Mouse (Mus musculus) MEL (cell line): ENCODE results near the gene Mfn1.

Source experiments
- CTCF ChIP-seq, 3 experiments: IDR thresholded peaks in 2 of 3; conservative IDR thresholded peaks in 1 of 3; 2 replicates each; pipeline ENCODE4 v1.5.1; 2011 to 2012; ENCODE audit warnings: low read length in 3 of 3, low read depth in 2 of 3, mild to moderate bottlenecking in 2 of 3, improper control_type of control experiment in 1 of 3, inconsistent platforms in 1 of 3, mixed read lengths in 1 of 3, moderate library complexity in 1 of 3; ENCODE audit not compliant: control insufficient read depth in 1 of 3, insufficient read depth in 1 of 3, poor library complexity in 1 of 3, severe bottlenecking in 1 of 3
- EP300 ChIP-seq, 2 experiments: IDR thresholded peaks; 2 replicates each; pipeline ENCODE4 v1.6.1; 2011; ENCODE audit warnings: improper control_type of control experiment in 2 of 2, low read length in 2 of 2, low read depth in 1 of 2, mild to moderate bottlenecking in 1 of 2
- MAZ ChIP-seq: IDR thresholded peaks from 2 replicates; pipeline ENCODE4 v1.6.1; 2012; ENCODE audit warnings: low read depth, mild to moderate bottlenecking, inconsistent platforms, low read length, improper control_type of control experiment
- POLR2A ChIP-seq, 2 experiments: IDR thresholded peaks; 2 replicates each; pipeline ENCODE4 v1.6.1; 2011 to 2012; ENCODE audit warnings: low read length in 2 of 2, mild to moderate bottlenecking in 2 of 2, control low read depth in 1 of 2, improper control_type of control experiment in 1 of 2, low read depth in 1 of 2, moderate library complexity in 1 of 2; ENCODE audit not compliant: control insufficient read depth in 1 of 2, insufficient read depth in 1 of 2, poor library complexity in 1 of 2
- TAL1 ChIP-seq: IDR thresholded peaks from 2 replicates; pipeline ENCODE4 v1.6.1; 2012; ENCODE audit warnings: mild to moderate bottlenecking, inconsistent platforms, low read length, moderate library complexity, mixed read lengths
- USF2 ChIP-seq, 2 experiments: IDR thresholded peaks; 2 replicates each; pipeline ENCODE4 v1.6.1; 2011 to 2012; ENCODE audit warnings: improper control_type of control experiment in 2 of 2, low read length in 2 of 2, borderline replicate concordance in 1 of 2, inconsistent platforms in 1 of 2, low read depth in 1 of 2, mild to moderate bottlenecking in 1 of 2; ENCODE audit not compliant: insufficient read depth in 1 of 2
- ZKSCAN1 ChIP-seq: IDR thresholded peaks from 2 replicates; pipeline ENCODE4 v1.6.1; 2012; ENCODE audit warnings: low read depth, mild to moderate bottlenecking, inconsistent platforms, low read length, improper control_type of control experiment, moderate library complexity
- ZNF384 ChIP-seq: IDR thresholded peaks from 2 replicates; pipeline ENCODE4 v1.6.1; 2012; ENCODE audit warnings: low read depth, mild to moderate bottlenecking, inconsistent platforms, low read length, improper control_type of control experiment

GRCm38 (mm10) chr3:32601055-32601454, 71.8 kb downstream of the Mfn1 start:
- TF ChIP-seq USF2 (IDR thresholded peaks at IDR 0.05; ENCODE audit: borderline replicate concordance in 1 of 2, insufficient read depth in 1 of 2, low read depth in 1 of 2, low read length in 2 of 2) (no peak), ZKSCAN1 (no peak), CTCF (IDR thresholded peaks at IDR 0.05 in 2 of 3, conservative IDR thresholded peaks at IDR 0.05 in 1 of 3; ENCODE audit: control insufficient read depth in 1 of 3, insufficient read depth in 1 of 3, low read depth in 2 of 3, low read length in 3 of 3, poor library complexity in 1 of 3, severe bottlenecking in 1 of 3) (no peak), EP300 (IDR thresholded peaks at IDR 0.05; ENCODE audit: low read depth in 1 of 2, low read length in 2 of 2) (peak in 1 of 2 experiments; percentile 38; a peak in 1 of 4 replicates), ZNF384 (no peak), POLR2A (IDR thresholded peaks at IDR 0.05; ENCODE audit: control insufficient read depth in 1 of 2, insufficient read depth in 1 of 2, low read depth in 1 of 2, low read length in 2 of 2, poor library complexity in 1 of 2) (no peak), MAZ (no peak; the same call in 1 of the 2 replicates), TAL1 (no peak)
